Mouse (Mus musculus): ENCODE data around the gene Epha1.

Epha1 gene

DNA sequence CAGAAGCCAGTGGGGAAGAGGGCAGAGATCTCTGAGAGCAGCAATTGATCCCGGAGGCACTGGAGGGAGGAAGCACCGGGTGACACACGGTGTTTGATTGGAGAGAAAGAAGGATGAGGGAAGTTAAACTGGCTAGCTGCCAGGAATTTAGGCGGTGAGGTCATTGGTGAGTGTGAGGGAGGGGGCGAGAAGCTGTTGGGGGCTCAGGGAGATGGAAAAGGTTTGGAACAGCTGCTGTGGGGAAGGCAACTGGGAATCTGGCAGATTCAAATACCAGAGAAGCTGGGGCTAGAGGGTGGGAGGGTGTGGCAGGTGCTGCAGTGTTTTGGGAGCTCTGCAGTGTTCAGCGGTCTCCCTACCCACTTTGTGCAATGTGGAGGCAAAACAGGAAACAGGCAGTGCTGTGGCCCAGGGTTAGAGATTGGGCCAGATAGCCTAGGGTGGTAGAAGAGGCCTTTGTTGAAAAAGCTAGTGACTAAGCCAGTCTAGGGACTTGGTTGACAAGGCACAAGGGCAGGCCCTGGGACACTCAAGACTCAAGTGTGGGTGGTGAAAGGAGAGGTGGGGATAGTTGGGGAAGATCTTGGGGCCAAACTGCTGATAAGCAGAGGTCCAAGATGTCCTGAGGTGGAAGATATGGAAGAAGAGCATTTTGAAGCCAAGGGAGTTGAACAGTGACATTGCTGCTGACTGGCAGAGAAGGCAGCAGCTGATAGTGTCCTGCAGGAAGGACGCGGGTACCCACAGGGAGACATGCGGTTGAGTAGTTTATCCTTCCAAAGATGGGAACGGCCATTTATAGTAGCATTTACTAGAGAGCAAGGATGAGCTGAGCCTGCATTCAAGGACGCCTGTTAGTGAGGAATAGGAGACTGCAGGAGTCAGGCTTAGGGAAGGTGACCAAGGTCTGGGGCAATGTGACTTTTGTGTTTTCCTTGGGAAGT, 18.7 kb downstream of the Epha1 start:
- DNase-seq (ENCODE audit: low read depth, low spot score): peak; percentile 23

DNA sequence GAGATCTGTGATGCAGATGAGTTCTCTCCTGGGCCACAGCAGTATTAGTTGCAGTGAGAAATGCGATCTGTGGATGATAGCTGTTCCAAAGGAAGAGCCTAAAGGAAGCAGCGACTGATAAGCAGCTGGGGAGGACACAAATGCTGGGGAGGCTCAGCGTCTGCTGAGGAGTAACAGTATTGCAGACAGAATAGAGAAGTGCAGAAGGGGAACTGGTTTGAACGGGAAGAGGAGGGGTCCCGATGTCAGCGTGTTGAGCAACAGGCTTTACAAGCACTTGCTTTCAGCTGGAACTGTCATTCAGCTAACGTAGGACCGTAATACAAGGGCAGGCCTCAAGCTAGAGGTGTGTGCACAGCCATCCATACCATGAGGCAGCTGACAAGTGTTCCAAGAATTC, 19.9 kb downstream of the Epha1 start:
- no peak for DNase-seq (ENCODE audit: low read depth, low spot score)

DNA sequence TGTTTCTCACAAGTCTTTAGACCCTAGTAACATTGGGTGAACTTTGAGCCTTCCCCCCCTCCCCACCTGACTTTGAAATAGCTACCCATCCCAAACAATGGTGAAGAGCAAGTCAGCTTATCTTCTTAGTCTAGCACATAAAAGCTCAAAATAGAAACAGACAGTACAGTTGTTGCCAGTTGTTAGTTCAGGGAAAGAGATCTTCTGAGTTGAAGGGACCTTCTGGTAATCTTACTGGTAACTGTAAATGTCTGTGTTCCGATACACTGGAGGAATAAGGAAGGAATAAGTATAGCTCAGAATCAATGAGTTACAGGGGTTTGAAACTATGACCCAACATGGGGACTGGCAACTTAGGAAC, 20.6 kb downstream of the Epha1 start:
- no peak for DNase-seq (ENCODE audit: low read depth, low spot score)

DNA sequence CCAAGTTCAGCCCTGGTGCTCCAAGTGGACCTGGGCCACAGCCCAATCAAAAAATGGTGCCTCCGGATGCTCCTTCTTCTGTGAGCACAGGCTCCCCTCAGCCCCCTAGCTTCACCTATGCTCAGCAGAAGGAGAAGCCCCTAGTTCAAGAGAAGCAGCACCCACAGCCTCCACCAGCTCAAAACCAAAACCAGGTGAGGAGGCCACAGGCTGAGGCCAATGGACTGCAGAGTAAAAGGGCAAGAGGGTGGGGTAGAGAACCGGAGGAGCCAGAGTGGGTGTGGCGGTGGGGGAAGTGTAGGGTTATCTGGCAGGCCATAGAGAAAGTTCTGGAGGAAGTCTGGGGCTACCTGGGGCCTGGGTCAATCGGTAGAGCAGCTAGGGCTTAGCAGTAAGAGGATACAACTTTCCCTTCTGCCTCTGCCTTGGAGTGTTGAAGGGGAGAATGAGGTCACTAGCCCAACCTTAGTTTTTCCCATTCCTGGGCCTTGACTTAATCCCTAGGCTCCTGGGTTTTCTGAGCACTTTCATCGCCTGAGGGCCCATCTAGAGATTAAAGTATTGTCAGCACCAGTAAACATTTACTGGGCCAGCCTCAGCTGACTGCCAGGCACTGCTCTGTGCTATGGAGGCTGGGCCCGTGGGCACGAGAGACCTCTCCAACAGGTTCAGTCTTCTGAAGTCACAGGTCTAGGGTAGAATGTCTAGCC, 21.1 kb downstream of the Epha1 start:
- DNase-seq (ENCODE audit: low read depth, low spot score): no peak

DNA sequence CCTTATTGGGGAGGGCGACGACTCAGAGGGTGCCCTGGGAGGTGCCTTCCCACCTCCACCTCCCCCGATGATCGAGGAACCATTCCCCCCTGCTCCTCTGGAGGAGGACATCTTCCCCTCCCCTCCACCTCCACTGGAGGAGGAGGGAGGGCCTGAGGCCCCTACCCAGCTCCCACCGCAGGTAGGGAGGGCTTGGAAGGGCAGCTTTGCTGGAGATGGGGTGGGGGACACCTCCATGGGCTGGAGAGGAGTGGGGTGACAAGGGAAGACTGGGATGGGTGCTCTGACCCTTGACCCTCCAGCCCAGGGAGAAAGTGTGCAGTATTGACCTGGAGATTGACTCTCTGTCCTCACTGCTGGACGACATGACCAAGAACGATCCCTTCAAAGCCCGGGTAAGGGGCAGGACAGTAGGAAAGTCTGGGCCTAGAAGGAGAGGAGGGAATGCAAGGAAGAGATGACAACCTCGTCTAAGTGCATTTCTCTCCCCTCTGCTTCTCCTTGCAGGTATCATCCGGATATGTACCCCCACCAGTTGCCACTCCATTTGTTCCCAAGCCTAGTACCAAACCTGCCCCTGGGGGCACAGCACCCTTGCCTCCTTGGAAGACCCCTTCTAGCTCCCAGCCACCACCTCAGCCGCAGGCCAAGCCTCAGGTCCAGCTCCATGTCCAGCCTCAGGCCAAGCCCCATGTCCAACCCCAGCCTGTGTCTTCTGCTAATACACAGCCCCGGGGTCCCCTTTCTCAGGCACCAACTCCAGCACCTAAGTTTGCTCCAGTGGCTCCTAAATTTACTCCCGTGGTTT, 21.9 kb downstream of the Epha1 start:
- DNase-seq (ENCODE audit: low read depth, low spot score): no peak

DNA sequence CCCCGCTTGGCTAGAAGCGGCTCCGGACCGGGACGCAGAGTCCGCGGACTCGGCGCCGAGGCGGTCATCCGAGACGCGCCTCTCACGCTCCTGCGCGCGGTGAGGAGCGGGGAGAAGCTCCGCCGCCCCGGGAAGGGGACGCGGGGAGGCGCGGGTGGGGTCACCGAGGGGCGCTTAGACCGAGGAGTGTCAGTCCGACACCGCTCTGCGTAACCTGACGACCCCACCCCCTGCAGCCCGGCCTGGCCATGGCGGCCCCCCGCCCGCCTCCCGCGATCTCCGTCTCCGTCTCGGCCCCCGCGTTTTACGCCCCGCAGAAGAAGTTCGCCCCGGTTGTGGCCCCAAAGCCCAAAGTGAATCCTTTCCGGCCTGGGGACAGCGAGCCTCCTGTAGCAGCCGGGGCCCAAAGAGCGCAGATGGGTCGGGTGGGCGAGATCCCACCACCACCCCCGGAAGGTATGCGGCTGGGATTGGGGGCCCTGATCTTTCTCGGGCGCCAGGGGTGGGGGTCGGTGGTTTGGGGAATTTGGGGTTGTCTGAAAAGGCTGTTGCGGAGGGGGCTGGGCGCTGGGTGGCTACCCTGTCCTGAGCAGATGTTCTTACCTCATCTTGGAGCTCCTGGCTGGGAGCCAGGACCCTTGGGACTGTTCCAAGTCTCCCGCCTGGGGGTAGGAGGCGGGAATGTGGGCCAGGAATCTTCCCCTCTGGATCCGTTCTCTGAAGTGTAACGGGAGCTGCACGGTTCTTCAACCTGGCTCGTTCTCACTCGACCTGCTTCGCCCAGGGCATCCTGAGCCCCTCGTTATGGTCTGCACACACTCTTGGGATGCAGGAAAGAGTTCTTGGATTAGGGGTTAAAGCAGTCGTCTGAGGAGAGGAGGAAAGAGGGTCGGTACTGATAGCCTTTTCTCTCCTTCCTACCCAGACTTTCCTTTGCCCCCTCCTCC, 22.8 kb downstream of the Epha1 start:
- DNase-seq (ENCODE audit: low read depth, low spot score): no peak

DNA sequence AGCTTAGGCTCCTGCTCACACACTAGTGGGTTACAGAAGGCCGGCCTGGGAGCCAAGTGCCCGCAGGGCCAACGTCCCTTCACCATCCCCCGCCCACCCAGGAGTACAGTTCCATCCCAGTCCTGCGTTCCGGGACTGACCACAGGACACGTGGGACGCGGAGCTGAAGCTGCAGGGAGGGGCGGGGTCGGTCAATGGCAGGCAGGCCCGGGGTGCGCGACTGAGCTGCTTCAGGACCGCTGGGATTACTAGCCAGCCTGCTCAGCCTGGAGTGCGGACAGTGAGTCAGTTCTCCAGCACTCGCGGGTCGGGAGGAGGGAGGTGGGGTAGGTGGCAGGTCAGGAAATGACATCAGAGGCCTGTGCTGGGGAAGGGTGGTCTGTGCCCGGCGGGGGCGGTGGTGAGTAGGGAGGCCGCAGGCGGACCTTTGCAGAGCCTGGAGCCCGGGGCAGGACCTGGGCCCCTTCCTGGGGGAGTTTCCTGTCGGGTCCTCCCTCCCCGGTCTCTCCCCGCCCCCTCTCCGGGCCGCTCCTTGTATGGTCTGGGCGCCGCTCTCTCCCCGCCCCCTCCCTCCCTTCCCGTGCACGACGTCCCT, 23.5 kb downstream of the Epha1 start, which contains the start of gene Zyx:
TSS of gene Zyx (plus strand) at position 205 of the 595 bp plus-strand sequence.
- peak; percentile 87 for DNase-seq (ENCODE audit: low read depth, low spot score)

DNA sequence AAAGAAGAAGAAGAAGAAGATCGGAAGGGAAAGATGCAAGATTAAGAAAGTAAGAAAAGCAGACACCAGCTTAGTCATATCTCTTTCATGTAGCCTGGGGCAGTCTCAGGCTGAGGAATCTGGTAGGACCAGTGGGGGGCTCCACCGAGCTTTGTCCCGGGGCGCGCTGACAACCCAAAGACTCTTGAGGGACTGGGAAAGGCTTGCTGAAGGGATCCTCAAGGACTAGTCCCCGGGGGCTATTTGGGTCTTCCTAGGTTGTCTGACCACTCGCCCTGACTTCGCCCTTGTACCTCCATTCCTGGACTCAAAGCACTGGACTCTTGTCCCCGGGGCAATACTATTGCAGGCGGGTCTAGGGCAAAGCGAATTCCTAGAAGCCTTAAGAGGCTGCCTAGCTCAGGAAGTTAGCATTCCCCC, 24.1 kb downstream of the Epha1 start:
- peak; percentile 80 for DNase-seq (ENCODE audit: low read depth, low spot score)

DNA sequence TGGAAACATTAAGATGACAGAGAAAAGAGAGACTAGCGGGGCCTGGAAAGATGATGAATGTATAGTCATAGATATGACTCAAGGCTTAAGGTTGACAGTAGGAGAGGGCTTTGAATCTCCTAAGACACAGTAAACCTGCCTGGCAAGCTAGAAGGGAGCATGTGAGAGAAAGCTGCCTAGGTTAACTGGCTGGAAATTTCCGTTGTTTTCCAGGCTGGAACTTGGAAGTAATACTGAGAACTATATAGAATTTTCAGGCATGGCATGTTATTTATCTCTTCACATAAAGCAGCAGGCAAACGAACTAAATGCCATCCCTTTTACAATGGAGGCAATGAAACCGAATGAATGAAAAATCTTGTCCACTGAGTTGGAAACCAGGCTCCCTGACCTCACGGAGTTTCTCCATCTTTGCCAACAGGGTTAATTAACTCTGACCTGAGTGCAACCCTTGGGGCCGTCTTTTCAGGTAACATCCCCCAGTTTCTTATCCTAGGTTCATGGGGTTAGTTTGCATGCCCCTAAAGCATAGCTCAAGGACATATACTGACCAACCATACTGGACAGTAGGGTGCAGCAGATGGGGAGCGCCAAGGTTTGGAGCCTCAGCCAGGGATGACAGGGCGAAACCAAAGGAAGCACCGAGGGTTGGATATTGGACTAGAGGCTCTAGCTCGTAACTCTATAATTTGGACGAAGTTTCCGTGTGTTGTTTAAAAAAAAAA, 24.6 kb downstream of the Epha1 start:
- no peak for DNase-seq (ENCODE audit: low read depth, low spot score)

DNA sequence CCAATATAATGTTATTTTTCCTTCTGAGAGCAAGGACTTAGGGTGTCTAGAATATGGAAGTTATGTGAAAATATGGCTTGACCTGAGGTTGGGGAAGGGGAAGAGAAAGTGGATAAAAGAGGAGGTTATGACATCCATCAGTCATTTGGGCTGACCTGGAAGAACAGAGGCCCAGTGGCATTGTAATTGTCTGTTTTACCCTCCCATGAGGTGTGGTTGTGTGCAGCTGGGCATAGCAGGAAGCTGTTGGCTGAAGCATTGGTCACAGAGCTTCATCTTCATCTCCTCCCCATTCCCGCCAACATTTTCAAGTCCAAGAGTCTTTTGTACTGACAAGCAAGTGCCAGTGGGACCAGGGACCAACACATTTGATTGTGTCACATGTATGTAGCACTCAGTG, 28.8 kb downstream of the Epha1 start:
- no peak for DNase-seq (ENCODE audit: low read depth, low spot score)

DNA sequence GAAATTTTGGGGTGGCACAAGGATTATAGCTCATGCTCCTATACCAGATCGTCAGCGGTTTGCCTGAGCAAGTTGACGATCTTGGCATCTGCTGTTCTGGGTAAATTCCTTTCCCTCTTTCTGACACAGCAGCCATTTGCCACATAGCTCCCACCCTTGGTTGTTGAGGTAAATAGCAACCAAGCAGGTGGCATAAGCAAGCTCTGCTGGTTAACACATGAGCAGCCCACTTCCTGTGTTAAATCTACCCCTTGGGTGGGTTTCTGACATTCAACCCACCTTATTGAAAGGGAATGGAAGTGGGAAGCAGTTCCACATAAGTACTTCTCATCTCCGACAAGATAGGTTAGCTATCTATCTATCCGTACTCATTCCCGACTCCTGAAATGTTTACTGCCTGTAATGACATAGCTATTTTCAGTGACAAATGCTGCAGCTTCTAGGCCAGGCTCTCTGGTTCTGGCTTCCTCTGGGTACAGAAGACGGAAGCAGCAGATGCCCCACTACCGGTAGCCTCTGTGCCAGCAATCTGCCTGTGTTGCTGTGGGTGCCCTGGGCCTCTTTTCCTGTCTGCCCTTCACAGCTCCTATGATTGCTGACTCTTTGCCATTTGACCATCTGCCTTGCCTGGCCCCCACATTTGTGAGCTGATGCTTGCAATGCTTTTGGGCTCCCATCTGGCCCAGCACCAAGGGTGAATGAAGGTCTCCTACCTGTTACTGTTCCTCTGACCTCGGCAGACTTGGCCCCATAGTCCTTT, 29.5 kb downstream of the Epha1 start:
- DNase-seq (ENCODE audit: low read depth, low spot score): peak; percentile 53

DNA sequence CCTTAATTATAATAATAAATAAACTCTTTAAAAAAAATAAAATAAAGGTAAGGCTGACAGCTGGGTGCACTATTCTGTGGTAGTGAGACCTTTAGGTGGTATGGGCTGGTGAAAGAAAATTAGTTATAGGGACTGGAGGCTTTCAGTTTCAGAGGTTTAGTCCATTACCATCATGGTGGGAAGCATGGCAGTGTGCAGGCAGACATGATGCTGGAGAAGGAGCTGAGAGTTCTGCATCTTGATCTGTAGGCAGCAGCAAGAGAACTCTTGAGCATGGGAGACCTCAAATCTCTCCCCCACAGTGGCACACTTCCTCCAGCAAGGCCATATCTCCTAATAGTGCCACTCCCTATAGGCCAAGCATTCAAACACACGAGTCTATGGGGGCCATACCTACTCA, 30.9 kb downstream of the Epha1 start:
- DNase-seq (ENCODE audit: low read depth, low spot score): no peak

DNA sequence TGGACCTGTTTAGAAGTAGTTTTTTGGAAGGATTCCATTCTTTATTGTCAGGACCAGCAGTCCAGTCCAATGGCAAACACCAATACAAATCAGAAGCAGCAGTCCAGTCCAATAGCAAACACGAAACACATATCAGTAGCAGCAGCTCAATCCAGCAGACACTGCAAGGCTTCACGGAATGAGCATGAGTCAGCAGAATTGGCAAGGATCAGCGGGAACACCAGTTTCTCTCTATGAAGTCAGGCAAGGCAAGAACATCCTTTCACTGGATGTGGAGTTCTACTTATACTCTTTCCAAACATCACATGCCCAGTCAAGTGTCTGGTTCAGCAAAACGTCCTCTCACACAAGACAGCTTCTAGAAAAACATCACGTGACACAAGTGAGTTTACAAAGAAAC, 33.1 kb downstream of the Epha1 start:
- DNase-seq (ENCODE audit: low read depth, low spot score): no peak

DNA sequence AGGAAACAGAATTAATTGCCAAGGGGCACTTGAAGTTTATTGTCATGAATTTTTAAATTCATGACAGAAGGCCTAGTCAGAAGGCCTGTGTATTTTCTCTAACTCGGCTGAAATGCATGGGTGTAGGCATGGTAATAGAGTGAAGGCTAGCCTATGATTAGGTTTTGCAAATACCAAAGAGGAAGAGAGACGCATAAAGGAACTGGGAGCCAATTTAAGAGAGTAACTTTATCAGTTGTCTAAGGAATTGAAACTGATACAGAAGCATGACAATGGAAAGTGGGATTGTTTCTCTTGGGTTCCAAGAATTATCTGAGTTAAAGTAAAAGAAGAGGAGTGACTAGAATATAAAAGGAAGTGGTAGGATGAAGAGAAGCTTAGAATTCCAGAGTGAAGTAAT, 33.9 kb downstream of the Epha1 start:
- no peak for DNase-seq (ENCODE audit: low read depth, low spot score)

DNA sequence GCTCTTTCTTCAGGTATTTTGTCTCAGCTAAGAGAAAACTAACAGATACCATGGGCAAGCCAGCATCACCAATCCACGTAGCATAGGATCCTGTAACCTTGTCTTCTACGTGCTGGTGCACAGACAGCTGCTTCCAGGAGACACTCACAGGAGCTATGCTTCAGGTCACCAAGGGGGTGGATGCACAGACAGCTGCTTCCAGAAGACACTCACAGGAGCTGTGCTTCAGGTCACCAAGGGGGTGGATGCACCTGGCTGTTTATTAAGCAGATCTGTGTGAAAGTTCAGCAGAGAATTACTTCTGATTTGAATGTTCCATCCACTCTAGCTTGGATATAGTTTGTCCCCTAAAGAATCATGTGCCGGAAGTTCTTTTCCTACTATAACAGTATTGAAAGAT, 42.1 kb downstream of the Epha1 start:
- DNase-seq (ENCODE audit: low read depth, low spot score): no peak

DNA sequence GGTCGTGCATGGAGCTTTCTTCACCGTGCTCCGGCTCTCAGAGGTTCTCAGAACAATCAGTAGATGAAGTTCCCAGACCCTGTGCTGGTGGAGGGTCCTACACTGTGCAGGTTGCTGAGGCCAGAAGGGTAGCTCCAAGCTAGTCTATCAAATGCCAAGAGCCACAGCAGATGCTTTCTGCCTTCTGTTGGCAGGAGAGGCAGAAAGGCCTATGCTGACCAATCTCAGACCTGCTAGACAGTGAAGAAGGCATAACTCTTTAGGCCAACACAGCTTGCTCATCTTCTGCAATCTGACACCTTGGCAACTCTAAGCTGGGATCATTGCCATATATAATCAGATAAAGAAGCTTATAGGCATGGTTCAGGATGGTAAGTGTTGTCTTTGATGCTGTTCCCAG, 42.9 kb downstream of the Epha1 start:
- no peak for DNase-seq (ENCODE audit: low read depth, low spot score)

DNA sequence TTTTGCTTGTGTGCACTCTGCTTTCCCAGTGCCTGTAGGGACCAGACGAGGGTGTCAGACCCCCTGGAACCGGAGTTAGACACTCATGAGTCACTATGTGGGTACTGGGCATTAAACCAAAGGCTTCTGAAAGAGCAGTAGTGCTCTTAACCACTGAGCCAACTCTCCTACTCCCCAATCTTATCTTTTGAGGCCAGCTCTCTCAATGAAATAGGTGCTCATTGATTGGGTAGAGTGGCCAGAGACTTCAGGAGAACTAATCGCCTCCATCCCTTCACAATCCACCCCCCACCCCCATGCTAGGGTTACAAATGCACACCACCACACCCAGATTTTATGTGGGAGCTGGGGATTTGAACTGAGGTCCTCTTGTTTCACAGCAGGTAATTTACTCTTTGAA, 44.3 kb downstream of the Epha1 start:
- no peak for DNase-seq (ENCODE audit: low read depth, low spot score)

DNA sequence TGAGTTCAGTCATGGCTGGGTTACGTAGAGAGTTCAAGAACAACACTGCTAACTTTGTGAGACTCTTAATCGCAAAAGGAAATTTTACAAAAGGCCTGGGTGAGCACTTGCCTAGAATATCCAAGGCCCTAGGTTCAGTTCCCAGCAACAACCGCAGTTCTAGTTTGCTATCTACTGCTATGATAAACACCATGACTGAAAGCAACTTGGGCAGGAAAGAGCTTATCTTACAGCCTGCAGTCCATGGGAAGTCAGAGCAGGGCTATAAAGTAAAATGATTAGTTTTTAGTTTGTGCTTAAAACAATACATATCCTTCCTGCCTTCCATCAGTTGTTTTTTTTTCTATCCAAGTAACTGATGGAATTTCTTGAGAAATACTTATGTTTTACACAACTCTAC, 46.6 kb downstream of the Epha1 start:
- DNase-seq (ENCODE audit: low read depth, low spot score): no peak

DNA sequence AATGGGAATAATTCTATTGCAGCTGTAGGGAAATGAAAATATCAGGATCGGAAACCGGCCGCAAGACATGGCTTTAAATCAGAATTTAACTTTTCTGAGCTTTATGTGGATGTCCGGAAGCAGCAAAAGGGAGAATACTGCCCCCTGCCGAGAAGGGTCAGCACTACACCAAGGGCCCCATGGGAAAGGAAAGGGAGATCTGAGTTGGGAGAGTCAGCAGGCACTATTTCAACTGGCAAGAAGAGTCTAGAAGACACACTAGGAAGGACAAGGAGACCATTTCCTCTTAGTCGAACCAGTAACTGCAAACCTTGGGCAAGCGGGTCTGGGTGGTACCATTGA, 47.8 kb downstream of the Epha1 start:
- peak; percentile 86 for DNase-seq (ENCODE audit: low read depth, low spot score)

Measured in CD4-positive, CD25-positive, alpha-beta regulatory T cell, adult 2 months (primary cell).